Mouse (Mus musculus): ENCODE results near the gene Gng7.

- TF ChIP-seq CTCF (IDR thresholded peaks at IDR 0.05; ENCODE audit: extremely low read depth, insufficient read depth, low read length) = 0 out of 2 replicates have a peak, but pooled peaks have one; percentile 11
- TF ChIP-seq POLR2A (IDR thresholded peaks at IDR 0.05; ENCODE audit: extremely low read depth, insufficient read depth, low read length) = no peak
Measured at GRCm38 (mm10) chr10:81050645-81051044, 35.9 kb upstream of the Gng7 start.

All from cortical plate, adult 2 months (tissue).